Mouse (Mus musculus): ENCODE data around the gene Mrpl36. TPM values are rescaled to one million over a fixed set of nuclear protein-coding genes. Genes with fewer than 3 reads are reported as not detected.

Gene Mrpl36
- total and polyA plus RNA-seq, 3 experiments: 140 to 147 TPM; not detected in 1

DNA sequence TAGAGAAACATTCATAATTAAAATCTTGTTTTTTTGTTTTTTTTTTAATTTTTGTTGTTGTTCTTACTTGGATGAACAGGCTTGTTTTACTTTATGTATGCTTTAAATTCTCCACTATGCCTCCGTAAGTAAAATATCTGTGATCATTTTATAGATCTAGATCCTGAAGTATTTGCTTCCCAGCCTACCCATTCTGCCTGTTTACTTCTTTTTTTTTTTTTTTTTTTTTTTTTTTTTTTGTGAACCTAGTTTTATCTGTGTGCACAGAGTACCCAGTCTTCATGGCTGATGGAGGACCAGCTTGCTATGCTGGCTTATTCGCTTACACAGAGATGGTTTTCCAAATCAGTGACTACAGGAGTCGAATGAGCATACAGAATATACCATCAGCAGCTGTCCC lies 28.8 kb downstream of the Mrpl36 start:
- Histone ChIP-seq H3K79me2 (ENCODE audit: control insufficient read depth, insufficient read depth, low read length, poor library complexity) (no peaks in the 10 kb centered on the region), H3K27ac (ENCODE audit: control insufficient read depth, low read depth, low read length) (no peak overlapping the region), H3K9me3 (replicated peaks; ENCODE audit: insufficient read depth, low read length) (no peaks in the 10 kb centered on the region), H3K4me3 (ENCODE audit: control insufficient read depth in 1 of 2, insufficient read depth in 1 of 2, low read depth in 2 of 2, low read length in 2 of 2) (no peak overlapping the region), H3K36me3 (ENCODE audit: control insufficient read depth in 1 of 2, insufficient read depth in 2 of 2, low read length in 2 of 2) (no peaks in the 10 kb centered on the region), H3K4me1 (ENCODE audit: control insufficient read depth in 1 of 2, insufficient read depth in 2 of 2, low read length in 2 of 2) (no peaks in the 10 kb centered on the region; a peak in 1 of 4 replicates), H3K27me3 (ENCODE audit: control insufficient read depth in 1 of 2, insufficient read depth in 2 of 2, low read length in 2 of 2) (no peaks in the 10 kb centered on the region; a peak in 1 of 4 replicates), H3K9ac (ENCODE audit: control insufficient read depth, low read depth, low read length, poor library complexity, severe bottlenecking) (no peak overlapping the region)
- TF ChIP-seq UBTF (IDR thresholded peaks at IDR 0.05; ENCODE audit: borderline replicate concordance, insufficient read depth, low read depth, low read length) (no peak), ZNF384 (IDR thresholded peaks at IDR 0.05; ENCODE audit: low read depth, low read length) (peak; percentile 78)
- DNase-seq (ENCODE audit: low read depth, low spot score): no peak

DNA sequence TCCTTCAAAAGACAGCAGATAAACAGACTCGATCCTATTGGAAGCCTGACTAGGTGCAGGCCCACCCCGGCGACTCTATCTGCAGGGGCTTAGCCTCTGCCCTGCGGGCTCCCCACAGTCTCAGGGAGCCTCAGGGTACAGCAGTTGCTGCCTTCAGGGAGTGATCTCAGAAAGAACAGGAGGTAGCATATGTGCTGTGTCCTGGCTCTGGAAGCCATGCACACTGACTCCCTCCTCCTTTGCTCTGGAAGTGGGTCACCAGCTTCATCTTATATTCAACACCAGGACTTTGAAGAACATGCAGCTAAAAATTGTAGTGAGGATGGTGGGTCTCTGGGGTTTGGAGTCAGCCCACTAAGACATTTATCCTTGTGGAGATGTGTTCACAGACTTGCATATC lies 45.1 kb downstream of the Mrpl36 start:
- no peak overlapping the region for H3K9ac ChIP-seq (ENCODE audit: control insufficient read depth, low read depth, low read length, poor library complexity, severe bottlenecking)
- no peaks in the 10 kb centered on the region for H3K4me1 ChIP-seq (ENCODE audit: control insufficient read depth in 1 of 2, insufficient read depth in 2 of 2, low read length in 2 of 2)
- H3K4me3 ChIP-seq (ENCODE audit: control insufficient read depth in 1 of 2, insufficient read depth in 1 of 2, low read depth in 2 of 2, low read length in 2 of 2): no peak overlapping the region
- no peaks in the 10 kb centered on the region for H3K9me3 ChIP-seq (replicated peaks; ENCODE audit: insufficient read depth, low read length)
- peaks cover 7 to 12% of the 10 kb centered on the region in 2 experiments for H3K27me3 ChIP-seq (ENCODE audit: control insufficient read depth in 1 of 2, insufficient read depth in 2 of 2, low read length in 2 of 2)
- H3K79me2 ChIP-seq (ENCODE audit: control insufficient read depth, insufficient read depth, low read length, poor library complexity): no peaks in the 10 kb centered on the region
- no peaks in the 10 kb centered on the region for H3K36me3 ChIP-seq (ENCODE audit: control insufficient read depth in 1 of 2, insufficient read depth in 2 of 2, low read length in 2 of 2)
- H3K27ac ChIP-seq (ENCODE audit: control insufficient read depth, low read depth, low read length): no peak overlapping the region
- TF ChIP-seq E2F4 (IDR thresholded peaks at IDR 0.05; ENCODE audit: borderline replicate concordance, low read depth, low read length): no peak
- no peak for DNase-seq (ENCODE audit: low read depth, low spot score)

DNA sequence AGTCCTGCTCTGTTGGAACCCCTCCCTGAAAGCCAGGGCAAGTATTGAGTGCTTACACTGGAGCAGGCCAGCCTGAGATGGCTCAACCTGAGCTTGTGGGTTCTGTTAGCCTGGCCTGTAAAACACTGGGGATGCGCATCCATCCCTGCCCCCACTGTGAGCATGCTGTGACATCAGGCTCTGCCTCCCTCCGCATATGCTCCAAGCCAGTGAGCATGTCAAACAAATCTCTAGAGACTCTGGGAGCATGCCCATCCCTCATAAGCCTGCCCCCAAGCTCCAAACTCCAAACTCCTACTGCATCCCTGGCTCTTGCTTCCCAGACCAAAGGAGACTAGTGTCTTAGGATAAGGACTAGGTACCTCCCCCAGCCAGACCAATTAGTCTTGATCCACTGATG lies 46.3 kb downstream of the Mrpl36 start:
- TF ChIP-seq HCFC1 (IDR thresholded peaks at IDR 0.05; ENCODE audit: low read depth, low read length) (no peak), USF1 (IDR thresholded peaks at IDR 0.05; ENCODE audit: low read depth, low read length) (no peak), SIN3A (IDR thresholded peaks at IDR 0.05; ENCODE audit: low read length) (no peak)
- no peak overlapping the region for H3K4me3 ChIP-seq (ENCODE audit: control insufficient read depth in 1 of 2, insufficient read depth in 1 of 2, low read depth in 2 of 2, low read length in 2 of 2)
- DNase-seq (ENCODE audit: low read depth, low spot score): no peak
- no peaks in the 10 kb centered on the region for H3K9me3 ChIP-seq (replicated peaks; ENCODE audit: insufficient read depth, low read length)
- no peak overlapping the region for H3K27ac ChIP-seq (ENCODE audit: control insufficient read depth, low read depth, low read length)
- H3K79me2 ChIP-seq (ENCODE audit: control insufficient read depth, insufficient read depth, low read length, poor library complexity): no peaks in the 10 kb centered on the region
- H3K9ac ChIP-seq (ENCODE audit: control insufficient read depth, low read depth, low read length, poor library complexity, severe bottlenecking): no peak overlapping the region
- peaks cover 7 to 10% of the 10 kb centered on the region in 2 experiments for H3K27me3 ChIP-seq (ENCODE audit: control insufficient read depth in 1 of 2, insufficient read depth in 2 of 2, low read length in 2 of 2)
- no peaks in the 10 kb centered on the region for H3K36me3 ChIP-seq (ENCODE audit: control insufficient read depth in 1 of 2, insufficient read depth in 2 of 2, low read length in 2 of 2)
- no peaks in the 10 kb centered on the region for H3K4me1 ChIP-seq (ENCODE audit: control insufficient read depth in 1 of 2, insufficient read depth in 2 of 2, low read length in 2 of 2)

DNA sequence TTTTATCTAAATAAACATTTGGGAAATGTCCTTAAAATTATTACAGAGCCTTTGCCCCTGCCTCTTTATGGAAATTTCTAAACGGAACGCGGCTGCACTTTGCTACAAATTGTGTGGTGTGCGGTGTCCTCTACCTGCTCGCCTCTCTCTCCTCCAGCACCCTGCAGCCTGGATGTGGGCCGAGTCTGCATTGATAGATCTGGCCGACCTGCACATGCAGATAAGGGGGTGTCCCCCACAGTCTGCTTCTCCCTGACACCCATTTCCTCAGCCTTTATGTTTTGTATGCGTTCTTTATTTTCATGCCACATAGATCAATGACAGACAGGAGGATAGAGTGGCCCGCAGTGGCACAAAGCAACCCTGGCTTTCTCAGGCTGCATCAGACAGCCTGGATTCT lies 49.3 kb downstream of the Mrpl36 start:
- Histone ChIP-seq H3K9me3 (replicated peaks; ENCODE audit: insufficient read depth, low read length) (no peaks in the 10 kb centered on the region), H3K36me3 (ENCODE audit: control insufficient read depth in 1 of 2, insufficient read depth in 2 of 2, low read length in 2 of 2) (no peaks in the 10 kb centered on the region), H3K4me1 (ENCODE audit: control insufficient read depth in 1 of 2, insufficient read depth in 2 of 2, low read length in 2 of 2) (no peaks in the 10 kb centered on the region), H3K4me3 (ENCODE audit: control insufficient read depth in 1 of 2, insufficient read depth in 1 of 2, low read depth in 2 of 2, low read length in 2 of 2) (no peak overlapping the region), H3K27me3 (ENCODE audit: control insufficient read depth in 1 of 2, insufficient read depth in 2 of 2, low read length in 2 of 2) (peaks cover 0 to 10% of the 10 kb centered on the region in 2 experiments; a peak in 2 of 4 replicates), H3K79me2 (ENCODE audit: control insufficient read depth, insufficient read depth, low read length, poor library complexity) (no peaks in the 10 kb centered on the region), H3K9ac (ENCODE audit: control insufficient read depth, low read depth, low read length, poor library complexity, severe bottlenecking) (no peak overlapping the region), H3K27ac (ENCODE audit: control insufficient read depth, low read depth, low read length) (no peak overlapping the region)
- no peak for TF ChIP-seq NELFE (IDR thresholded peaks at IDR 0.05; ENCODE audit: low read depth, low read length)
- TF ChIP-seq POLR2AphosphoS2 (IDR thresholded peaks at IDR 0.05; ENCODE audit: low read length): no peak
- TF ChIP-seq MAX (IDR thresholded peaks at IDR 0.05; ENCODE audit: low read length): no peak
- TF ChIP-seq RCOR1 (IDR thresholded peaks at IDR 0.05; ENCODE audit: low read depth, low read length): no peak
- TF ChIP-seq JUND (IDR thresholded peaks at IDR 0.05; ENCODE audit: low read depth, low read length): no peak
- TF ChIP-seq E2F4 (IDR thresholded peaks at IDR 0.05; ENCODE audit: borderline replicate concordance, low read depth, low read length): no peak
- TF ChIP-seq BHLHE40 (IDR thresholded peaks at IDR 0.05; ENCODE audit: borderline replicate concordance, low read depth, low read length): no peak
- no peak for TF ChIP-seq MAFK (IDR thresholded peaks at IDR 0.05; ENCODE audit: borderline replicate concordance, low read depth, low read length)
- TF ChIP-seq GATA1 (IDR thresholded peaks at IDR 0.05; ENCODE audit: low read depth, low read length): no peak
- no peak for TF ChIP-seq MAZ (IDR thresholded peaks at IDR 0.05; ENCODE audit: low read depth, low read length)
- no peak for TF ChIP-seq KAT2A (conservative IDR thresholded peaks at IDR 0.05; ENCODE audit: low read depth, low read length)
- TF ChIP-seq ETS1 (IDR thresholded peaks at IDR 0.05; ENCODE audit: low read depth, low read length): no peak
- TF ChIP-seq ZMIZ1 (IDR thresholded peaks at IDR 0.05; ENCODE audit: low read depth, low read length): no peak
- TF ChIP-seq POLR2AphosphoS5 (IDR thresholded peaks at IDR 0.05; ENCODE audit: borderline replicate concordance, low read depth, low read length): no peak
- no peak for TF ChIP-seq SIN3A (IDR thresholded peaks at IDR 0.05; ENCODE audit: low read length)
- TF ChIP-seq CHD2 (IDR thresholded peaks at IDR 0.05; ENCODE audit: low read length): no peak
- no peak for TF ChIP-seq HCFC1 (IDR thresholded peaks at IDR 0.05; ENCODE audit: low read depth, low read length)
- no peak for DNase-seq (ENCODE audit: low read depth, low spot score)
